Mouse (Mus musculus): ENCODE measurements around the gene Sorbs1.

Sorbs1 gene

GRCm38 (mm10) chr19:40299983-40300759, 213.4 kb downstream of the Sorbs1 start:
- no peak for DNase-seq (ENCODE audit: low spot score)

- DNase-seq (ENCODE audit: low spot score): no peak
Observed at GRCm38 (mm10) chr19:40299182-40299581, 214.4 kb downstream of the Sorbs1 start.

- no peak for DNase-seq (ENCODE audit: low spot score)
Observed at GRCm38 (mm10) chr19:40298574-40298973, 215.0 kb downstream of the Sorbs1 start.

- no peak for DNase-seq (ENCODE audit: low spot score)
Observed at GRCm38 (mm10) chr19:40297798-40298144, 215.8 kb downstream of the Sorbs1 start.

GRCm38 (mm10) chr19:40297078-40297797, 216.3 kb downstream of the Sorbs1 start:
- no peak for DNase-seq (ENCODE audit: low spot score)

GRCm38 (mm10) chr19:40294231-40294630, 219.3 kb downstream of the Sorbs1 start:
- DNase-seq (ENCODE audit: low spot score): no peak

GRCm38 (mm10) chr19:40293791-40294190, 219.8 kb downstream of the Sorbs1 start:
- DNase-seq (ENCODE audit: low spot score): no peak

GRCm38 (mm10) chr19:40290099-40290724, 223.4 kb downstream of the Sorbs1 start:
- DNase-seq (ENCODE audit: low spot score): no peak

GRCm38 (mm10) chr19:40288415-40288814, 225.2 kb downstream of the Sorbs1 start:
- no peak for DNase-seq (ENCODE audit: low spot score)

GRCm38 (mm10) chr19:40284704-40285103, 228.9 kb downstream of the Sorbs1 start:
- no peak for DNase-seq (ENCODE audit: low spot score)

- DNase-seq (ENCODE audit: low spot score): no peak
Observed at GRCm38 (mm10) chr19:40283415-40283814, 230.2 kb downstream of the Sorbs1 start.

GRCm38 (mm10) chr19:40278372-40279023, 235.1 kb downstream of the Sorbs1 start:
- DNase-seq (ENCODE audit: low spot score): no peak

- DNase-seq (ENCODE audit: low spot score): no peak
Observed at GRCm38 (mm10) chr19:40277494-40277893, 236.1 kb downstream of the Sorbs1 start.

GRCm38 (mm10) chr19:40275401-40276188, 238.0 kb downstream of the Sorbs1 start:
- DNase-seq (ENCODE audit: low spot score): no peak

- DNase-seq (ENCODE audit: low spot score): no peak
Observed at GRCm38 (mm10) chr19:40272674-40273073, 240.9 kb downstream of the Sorbs1 start.

GRCm38 (mm10) chr19:40271308-40271892, 242.2 kb downstream of the Sorbs1 start, which contains the start of gene Pdlim1:
Pdlim1 (minus strand) TSS chr19:40271842.
- peak; percentile 49 for DNase-seq (ENCODE audit: low spot score)

- no peak for DNase-seq (ENCODE audit: low spot score)
Observed at GRCm38 (mm10) chr19:40270351-40271307, 242.9 kb downstream of the Sorbs1 start.

GRCm38 (mm10) chr19:40269526-40269925, 244.1 kb downstream of the Sorbs1 start:
- no peak for DNase-seq (ENCODE audit: low spot score)

GRCm38 (mm10) chr19:40268493-40268892, 245.1 kb downstream of the Sorbs1 start:
- DNase-seq (ENCODE audit: low spot score): no peak

- DNase-seq (ENCODE audit: low spot score): no peak
Observed at GRCm38 (mm10) chr19:40267380-40267779, 246.2 kb downstream of the Sorbs1 start.

Measured in testis, postnatal 14 days (tissue).